Mouse (Mus musculus): Measurements from ENCODE around the gene Ncoa1.

Ncoa1 gene

DNA sequence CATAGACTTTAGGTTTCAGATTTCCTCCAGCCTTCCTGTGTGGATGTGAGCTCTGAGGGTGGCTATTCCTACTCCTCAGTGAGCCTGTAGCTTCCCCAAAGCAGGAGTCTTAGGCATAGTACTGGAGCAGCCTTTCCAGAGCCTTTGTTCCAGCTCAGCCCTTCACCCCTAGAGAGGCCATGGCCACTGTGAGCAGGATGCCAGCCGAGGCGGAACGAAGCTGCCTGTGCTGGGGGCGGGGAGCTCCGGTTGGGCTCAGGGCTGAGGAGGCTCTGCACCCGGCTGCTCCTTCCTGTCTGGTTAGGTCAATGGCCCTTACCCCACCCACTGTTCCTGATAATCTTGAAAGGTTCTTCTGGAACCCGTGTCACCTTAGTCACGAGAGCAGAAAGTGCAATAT is 264.1 kb downstream of the Ncoa1 start:
- DNase-seq (ENCODE audit: low spot score in 2 of 2) = no peak

DNA sequence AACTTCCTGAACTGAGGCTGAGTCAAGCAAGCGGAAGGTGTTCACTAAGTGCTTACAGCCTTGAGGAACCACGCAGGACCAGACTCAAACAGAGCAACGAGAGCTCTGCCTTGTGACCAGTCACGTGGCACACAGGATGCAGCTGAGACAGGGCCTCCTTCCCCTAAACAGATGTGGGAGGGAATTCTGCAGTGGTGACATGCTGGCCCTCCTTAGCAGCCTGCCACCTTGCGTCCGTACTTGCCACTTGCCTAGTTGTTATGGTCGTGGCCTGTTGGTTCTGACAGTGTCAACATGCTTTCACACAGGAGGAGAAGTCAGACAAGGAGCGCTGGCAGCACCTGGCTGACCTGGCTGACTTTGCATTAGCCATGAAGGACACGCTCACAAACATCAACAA is 265.8 kb downstream of the Ncoa1 start:
- peak in 1 of 2 experiments; percentile 45 for DNase-seq (ENCODE audit: low spot score in 2 of 2)

DNA sequence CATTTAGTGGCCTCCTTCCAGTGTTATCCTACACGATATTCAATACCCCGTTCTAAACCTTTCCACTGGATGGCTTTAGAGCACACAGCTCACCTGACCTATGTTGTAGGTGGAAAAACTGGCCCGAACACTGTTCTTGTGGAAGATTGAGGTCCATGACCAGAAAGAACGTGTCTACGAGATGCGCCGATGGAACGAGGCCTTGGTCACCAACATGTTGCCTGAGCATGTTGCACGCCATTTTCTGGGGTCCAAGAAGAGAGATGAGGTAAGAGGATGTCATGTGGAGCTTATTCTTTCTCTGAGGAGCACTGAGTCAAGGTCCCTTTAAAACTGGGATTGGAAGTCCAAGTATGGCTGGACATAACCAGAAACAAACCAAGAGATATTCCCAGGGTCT is 267.8 kb downstream of the Ncoa1 start:
- no peak for DNase-seq (ENCODE audit: low spot score in 2 of 2)

DNA sequence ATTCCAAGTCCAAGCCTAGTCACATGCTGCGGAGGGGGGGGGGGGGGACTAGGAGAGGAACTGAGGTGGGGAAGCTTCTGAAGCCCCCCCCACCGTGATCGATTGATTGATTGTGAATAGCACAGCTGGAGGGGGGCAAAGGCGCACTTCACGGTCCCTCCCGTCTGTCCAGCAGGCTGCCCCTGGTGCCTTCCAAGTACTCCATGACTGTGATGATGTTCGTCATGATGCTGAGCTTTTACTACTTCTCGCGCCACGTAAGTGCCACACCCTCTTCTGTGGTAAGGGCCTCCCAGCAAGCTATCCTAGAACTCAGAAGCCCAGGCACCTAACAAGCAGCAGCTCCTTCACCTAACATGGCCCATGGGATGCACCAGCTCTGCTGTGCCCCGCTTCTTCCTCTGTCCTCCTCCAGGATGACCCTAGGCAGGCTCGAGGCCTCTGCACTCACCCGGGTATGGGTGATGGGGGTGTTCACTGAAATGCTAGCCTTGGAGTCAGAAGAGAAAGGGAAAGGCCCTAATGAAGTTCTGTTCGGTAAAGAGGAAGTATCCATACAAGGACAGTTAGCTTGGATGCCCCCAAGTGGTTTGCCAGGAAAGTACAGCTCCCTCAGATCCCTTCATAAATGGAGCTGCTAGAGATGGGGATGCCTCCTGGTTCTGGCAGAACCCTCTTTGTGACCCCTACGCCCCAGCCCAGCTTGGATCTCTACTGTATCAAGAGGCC is 268.4 kb downstream of the Ncoa1 start:
- DNase-seq (ENCODE audit: low spot score in 2 of 2) = peak; percentile 38 to 71

DNA sequence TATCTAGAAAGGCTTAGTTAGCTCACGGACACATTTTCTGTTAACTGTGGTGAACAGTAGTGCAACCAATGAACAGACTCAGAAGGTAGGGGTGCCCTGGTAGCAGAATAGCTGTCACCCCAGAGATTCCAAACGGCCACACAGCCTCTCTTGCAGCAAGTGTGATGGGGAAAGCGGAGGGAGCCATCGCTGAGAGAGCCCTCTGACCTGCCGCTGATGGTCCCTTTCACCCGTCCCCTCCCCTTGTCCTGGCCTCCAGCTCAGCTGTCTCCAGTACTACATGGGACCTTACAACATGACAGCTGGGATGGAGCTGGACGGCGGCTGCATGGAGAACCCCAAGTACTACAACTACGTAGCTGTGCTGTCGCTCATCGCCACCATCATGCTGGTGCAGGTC is 270.9 kb downstream of the Ncoa1 start:
- no peak for DNase-seq (ENCODE audit: low spot score in 2 of 2)

DNA sequence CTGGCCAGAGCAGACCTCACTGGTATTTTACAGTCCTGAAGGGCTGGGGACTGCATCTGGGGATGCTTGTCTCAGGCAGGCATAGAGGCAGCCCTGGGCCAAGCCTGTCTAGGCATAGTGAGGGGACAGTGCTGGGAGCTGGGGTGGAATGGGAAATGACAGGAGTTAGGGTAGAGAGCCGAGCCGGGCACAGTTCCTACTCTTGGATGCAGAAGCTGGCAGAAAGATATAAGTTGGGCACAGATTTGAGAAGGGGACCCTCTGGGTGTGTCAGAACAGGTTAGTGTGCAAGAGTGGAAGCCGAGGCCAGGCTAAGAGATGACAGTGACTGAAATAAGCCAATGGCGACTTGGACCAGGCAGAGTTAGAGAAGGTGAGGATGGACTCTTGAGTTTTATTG is 274.8 kb downstream of the Ncoa1 start:
- no peak for DNase-seq (ENCODE audit: low spot score in 2 of 2)

DNA sequence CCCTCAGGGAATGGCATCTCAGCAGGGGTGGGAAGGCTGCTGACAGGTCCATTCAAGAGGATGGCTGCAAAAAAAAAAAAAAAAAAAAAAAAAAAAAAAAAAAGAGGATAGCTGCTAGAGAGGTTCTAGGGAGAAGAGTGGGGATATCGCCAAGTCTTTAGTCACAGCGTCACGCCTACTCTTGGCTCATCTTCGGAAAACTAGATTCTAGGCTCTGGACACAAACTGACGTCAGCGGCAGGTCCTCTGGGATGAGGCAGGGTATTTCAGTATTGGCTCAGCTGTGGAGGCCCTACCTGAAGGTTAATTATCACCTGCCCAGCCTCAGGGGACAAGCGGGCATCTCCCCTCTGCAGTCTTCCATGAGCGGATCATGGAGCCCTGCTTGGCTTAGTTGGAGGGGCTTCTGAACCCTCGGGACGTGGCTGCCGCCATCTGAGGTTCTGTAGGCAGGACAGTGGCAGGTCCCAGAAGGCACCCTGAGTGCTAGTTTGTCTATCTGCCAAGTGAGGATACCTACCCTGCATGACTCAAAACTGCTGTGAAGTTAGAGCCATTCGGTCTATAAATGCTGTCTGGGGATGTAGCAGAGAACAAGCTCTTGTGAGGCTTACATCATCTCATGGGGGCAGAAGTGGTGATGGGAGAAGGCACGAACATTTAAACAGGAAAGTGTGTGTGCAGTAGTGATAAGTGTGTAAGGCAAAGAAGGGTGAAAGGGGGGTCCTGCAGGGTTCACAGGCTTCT is 275.4 kb downstream of the Ncoa1 start:
- no peak for DNase-seq (ENCODE audit: low spot score in 2 of 2)

DNA sequence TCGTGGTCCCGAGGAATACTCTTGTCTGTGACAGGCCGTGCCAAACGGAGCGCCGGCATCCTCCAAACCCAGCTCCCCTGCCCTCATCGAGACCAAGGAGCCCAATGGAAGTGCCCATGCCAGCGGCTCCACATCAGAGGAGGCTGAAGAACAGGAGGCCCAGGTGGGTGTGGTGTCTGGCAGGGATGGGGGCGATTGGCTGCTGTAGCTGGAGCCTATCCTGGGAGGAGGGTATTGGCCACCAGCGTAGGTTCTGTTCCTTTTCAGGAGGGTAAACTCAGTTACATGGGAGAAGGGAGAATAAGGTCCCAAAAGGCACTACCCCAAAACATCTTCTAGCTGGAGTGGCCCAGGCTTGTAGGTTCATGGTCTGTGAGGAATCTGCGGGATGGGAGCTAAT is 277.7 kb downstream of the Ncoa1 start:
- DNase-seq (ENCODE audit: low spot score in 2 of 2) = no peak

DNA sequence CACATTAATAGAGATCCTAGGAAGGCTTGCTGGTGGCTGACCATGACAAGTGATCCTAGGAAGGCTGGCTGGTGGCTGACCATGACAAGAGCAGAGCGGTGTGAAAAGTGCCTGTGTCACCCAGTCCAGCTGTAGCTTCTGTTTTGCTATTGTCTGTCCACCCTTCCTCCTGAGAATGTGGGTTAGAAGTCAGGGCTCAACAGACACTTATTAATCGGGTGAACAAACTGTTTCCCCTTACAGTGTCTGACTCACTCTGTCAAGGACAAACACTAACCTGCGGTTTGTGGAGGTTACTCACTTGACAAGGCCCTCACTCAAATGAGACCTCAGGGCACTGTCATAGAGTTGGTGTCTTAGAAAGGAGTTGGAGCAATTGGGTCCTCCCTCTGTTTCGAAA is 278.3 kb downstream of the Ncoa1 start:
- no peak for DNase-seq (ENCODE audit: low spot score in 2 of 2)

Measured in spleen, postnatal 4 days (tissue).